Mouse (Mus musculus): ENCODE data around the gene Wdr54. TPM values are rescaled to one million over a fixed set of nuclear protein-coding genes. Genes with fewer than 3 reads are reported as not detected.

Wdr54 gene
- total and polyA plus RNA-seq, 3 experiments, result 1.9 to 10.3 (median 7.8) TPM

- H3K4me3 ChIP-seq (replicated peaks in 1 of 3; ENCODE audit: low read depth in 2 of 3, low read length in 2 of 3, poor library complexity in 1 of 3), result no peak overlapping the region
- peaks cover 6 to 42% of the 10 kb centered on the region in 2 experiments for H3K36me3 ChIP-seq (replicated peaks in 1 of 2; ENCODE audit: control insufficient read depth in 1 of 2, insufficient read depth in 1 of 2, low read length in 1 of 2)
- H3K9me3 ChIP-seq (replicated peaks; ENCODE audit: low read length), result no peaks in the 10 kb centered on the region
- H3K79me2 ChIP-seq (replicated peaks; ENCODE audit: control insufficient read depth, extremely low read depth, insufficient read depth, poor library complexity, severe bottlenecking), result no peaks in the 10 kb centered on the region
- no peak for DNase-seq (ENCODE audit: extremely low read depth)
- in situ Hi-C loops (cut with MboI; ENCODE audit: low pct_ligation_motif_present, low pct_unique_long_range_greater_than_20kb, low sequenced_read_pairs) (loop anchor here (5.0 kb wide), 2 partner anchors 106 to 191 kb away; no protein-coding TSS in a partner anchor), dilution Hi-C loops (cut with MboI; ENCODE audit: extremely low pct_ligation_motif_present, extremely low pct_unique_long_range_greater_than_20kb, low sequenced_read_pairs) (no loop called here)
- H3K27me3 ChIP-seq (replicated peaks), result peaks cover 7% of the 10 kb centered on the region
- no peak overlapping the region for H3K27ac ChIP-seq (ENCODE audit: insufficient read depth, low read depth)
- H3K4me2 ChIP-seq (ENCODE audit: insufficient read depth, low read depth, poor library complexity, severe bottlenecking), result no peak overlapping the region
- no peak overlapping the region for H3K9ac ChIP-seq (ENCODE audit: insufficient read depth, low read depth)
- peaks cover 13 to 33% of the 10 kb centered on the region in 2 experiments for H3K4me1 ChIP-seq (ENCODE audit: control insufficient read depth in 1 of 2, insufficient read depth in 2 of 2)
- TF ChIP-seq ZMIZ1 (IDR thresholded peaks at IDR 0.05; ENCODE audit: low read depth, low read length) (no peak), ZC3H11A (IDR thresholded peaks at IDR 0.05; ENCODE audit: low read depth, low read length) (no peak), CHD1 (IDR thresholded peaks at IDR 0.05; ENCODE audit: low read depth, low read length) (no peak), PAX5 (IDR thresholded peaks at IDR 0.05; ENCODE audit: low read length) (no peak), ZKSCAN1 (IDR thresholded peaks at IDR 0.05; ENCODE audit: borderline replicate concordance, low read depth, low read length) (no peak), ZNF384 (IDR thresholded peaks at IDR 0.05; ENCODE audit: low read depth, low read length) (no peak), RAD21 (IDR thresholded peaks at IDR 0.05; ENCODE audit: low read depth, low read length) (no peak), SMC3 (IDR thresholded peaks at IDR 0.05; ENCODE audit: low read depth, low read length) (no peak), ELF1 (IDR thresholded peaks at IDR 0.05; ENCODE audit: low read depth, low read length) (no peak), MAZ (IDR thresholded peaks at IDR 0.05; ENCODE audit: low read depth, low read length) (no peak), MYC (IDR thresholded peaks at IDR 0.05; ENCODE audit: low read depth, low read length) (no peak)
These were observed 53.0 kb downstream of the Wdr54 start for GRCm38 (mm10) chr6:83103130-83103650.

- Histone ChIP-seq H3K9me3 (replicated peaks; ENCODE audit: low read length) (peaks cover 2% of the 10 kb centered on the region), H3K36me3 (replicated peaks in 1 of 2; ENCODE audit: control insufficient read depth in 1 of 2, insufficient read depth in 1 of 2, low read length in 1 of 2) (peaks cover under 1 to 33% of the 10 kb centered on the region in 2 experiments), H3K27me3 (replicated peaks) (peaks cover 9% of the 10 kb centered on the region), H3K4me1 (ENCODE audit: control insufficient read depth in 1 of 2, insufficient read depth in 2 of 2) (peaks cover 9 to 24% of the 10 kb centered on the region in 2 experiments; a peak in 3 of 4 replicates), H3K27ac (ENCODE audit: insufficient read depth, low read depth) (peak overlapping the region; percentile 71), H3K79me2 (replicated peaks; ENCODE audit: control insufficient read depth, extremely low read depth, insufficient read depth, poor library complexity, severe bottlenecking) (no peaks in the 10 kb centered on the region), H3K4me2 (ENCODE audit: insufficient read depth, low read depth, poor library complexity, severe bottlenecking) (peak overlapping the region; percentile 68), H3K4me3 (replicated peaks in 1 of 3; ENCODE audit: low read depth in 2 of 3, low read length in 2 of 3, poor library complexity in 1 of 3) (peak overlapping the region; percentile 60 to 99 (median 87)), H3K9ac (ENCODE audit: insufficient read depth, low read depth) (peak overlapping the region; percentile 86)
- dilution Hi-C loops (cut with MboI; ENCODE audit: extremely low pct_ligation_motif_present, extremely low pct_unique_long_range_greater_than_20kb, low sequenced_read_pairs) (no loop called here), in situ Hi-C loops (cut with MboI; ENCODE audit: low pct_ligation_motif_present, low pct_unique_long_range_greater_than_20kb, low sequenced_read_pairs) (loop anchor here (5.0 kb wide), 2 partner anchors 105 to 190 kb away; no protein-coding TSS in a partner anchor)
- TF ChIP-seq SIN3A (IDR thresholded peaks at IDR 0.05; ENCODE audit: low read length), result no peak; the same call in 1 of the 2 replicates
- no peak for TF ChIP-seq CHD2 (IDR thresholded peaks at IDR 0.05; ENCODE audit: low read length)
- no peak for TF ChIP-seq ZKSCAN1 (IDR thresholded peaks at IDR 0.05; ENCODE audit: borderline replicate concordance, low read depth, low read length)
- 0 out of 2 replicates have a peak, but pooled peaks have one; percentile 6 for TF ChIP-seq MYC (IDR thresholded peaks at IDR 0.05; ENCODE audit: low read depth, low read length)
- TF ChIP-seq E2F4 (IDR thresholded peaks at IDR 0.05; ENCODE audit: insufficient replicate concordance, low read depth, low read length), result no peak
- TF ChIP-seq ETS1 (conservative IDR thresholded peaks at IDR 0.05; ENCODE audit: low read depth, low read length), result no peak
- no peak for TF ChIP-seq POLR2AphosphoS2 (IDR thresholded peaks at IDR 0.05; ENCODE audit: low read depth, low read length)
- no peak for TF ChIP-seq ZNF384 (IDR thresholded peaks at IDR 0.05; ENCODE audit: low read depth, low read length)
- no peak; the same call in 1 of the 2 replicates for TF ChIP-seq MAX (IDR thresholded peaks at IDR 0.05; ENCODE audit: low read length)
- peak; percentile 89 for TF ChIP-seq UBTF (IDR thresholded peaks at IDR 0.05; ENCODE audit: low read depth, low read length)
- TF ChIP-seq GABPA (IDR thresholded peaks at IDR 0.05; ENCODE audit: insufficient replicate concordance, low read depth, low read length), result no peak
- peak; percentile 41 for TF ChIP-seq SMC3 (IDR thresholded peaks at IDR 0.05; ENCODE audit: low read depth, low read length)
- no peak for TF ChIP-seq JUND (conservative IDR thresholded peaks at IDR 0.05; ENCODE audit: low read depth, low read length)
- TF ChIP-seq CTCF (conservative IDR thresholded peaks at IDR 0.05 in 1 of 2, IDR thresholded peaks at IDR 0.05 in 1 of 2; ENCODE audit: low read depth in 2 of 2, low read length in 2 of 2), result peak in 1 of 2 experiments; percentile 51; a peak in 2 of 4 replicates
- no peak for TF ChIP-seq TCF12 (IDR thresholded peaks at IDR 0.05; ENCODE audit: low read depth, low read length)
- no peak for TF ChIP-seq USF1 (IDR thresholded peaks at IDR 0.05; ENCODE audit: low read depth, low read length)
- TF ChIP-seq MXI1 (IDR thresholded peaks at IDR 0.05; ENCODE audit: low read depth, low read length), result no peak
- TF ChIP-seq MEF2A (IDR thresholded peaks at IDR 0.05; ENCODE audit: borderline replicate concordance, low read depth, low read length), result no peak
- peak; percentile 73; the same call in 1 of the 2 replicates for TF ChIP-seq CHD1 (IDR thresholded peaks at IDR 0.05; ENCODE audit: low read depth, low read length)
- TF ChIP-seq RAD21 (IDR thresholded peaks at IDR 0.05; ENCODE audit: low read depth, low read length), result no peak; the same call in none of the 2 replicates
- TF ChIP-seq ZMIZ1 (IDR thresholded peaks at IDR 0.05; ENCODE audit: low read depth, low read length), result 0 out of 2 replicates have a peak, but pooled peaks have one; percentile 17
- no peak for TF ChIP-seq TBP (conservative IDR thresholded peaks at IDR 0.05; ENCODE audit: low read depth, low read length)
- no peak for TF ChIP-seq POLR2A (IDR thresholded peaks at IDR 0.05; ENCODE audit: low read depth, low read length)
- no peak; the same call in 1 of the 2 replicates for TF ChIP-seq NRF1 (IDR thresholded peaks at IDR 0.05; ENCODE audit: low read depth, low read length)
- no peak for TF ChIP-seq ZC3H11A (IDR thresholded peaks at IDR 0.05; ENCODE audit: low read depth, low read length)
- peak; percentile 33 for DNase-seq (ENCODE audit: extremely low read depth)
These were observed 54.3 kb downstream of the Wdr54 start for GRCm38 (mm10) chr6:83101688-83102556.

All from CH12.LX (cell line).